Mouse (Mus musculus) adrenal gland, adult (tissue): ENCODE measurements at regions not wholly inside any gene's neighbourhood (a gene's known extent, or its start where the extent isn't known, plus 50 kb on each side); places are given as distances from the start of the nearest gene placed in this dataset.

ENCODE experiments used
- DNase-seq, 2 experiments: peaks; one replicate each; pipeline ENCODE4 v3.0.0; 2022 to 2023; ENCODE audit warnings: low spot score in 1 of 2; ENCODE audit not compliant: inconsistent age in 2 of 2

GRCm38 (mm10) chr2:72541246-72541645, 65.3 kb downstream of the Cdca7 start:
- DNase-seq: peak; percentile 77 to 86

GRCm38 (mm10) chr2:72545453-72545852, 69.5 kb downstream of the Cdca7 start:
- DNase-seq: no peak

GRCm38 (mm10) chr2:72546476-72546875, 70.5 kb downstream of the Cdca7 start:
- no peak for DNase-seq

- DNase-seq: no peak
These were observed 71.0 kb downstream of the Cdca7 start for GRCm38 (mm10) chr2:72546963-72547362.

- no peak for DNase-seq
These were observed 75.3 kb downstream of the Cdca7 start for GRCm38 (mm10) chr2:72551268-72551667.

- peak in 1 of 2 experiments; percentile 42 for DNase-seq
These were observed 78.6 kb downstream of the Cdca7 start for GRCm38 (mm10) chr2:72554603-72555002.

GRCm38 (mm10) chr2:72555116-72555515, 79.2 kb downstream of the Cdca7 start:
- DNase-seq: peak in 1 of 2 experiments; percentile 26

GRCm38 (mm10) chr2:72555556-72555955, 79.6 kb downstream of the Cdca7 start:
- no peak for DNase-seq

- DNase-seq: no peak
These were observed 80.3 kb downstream of the Cdca7 start for GRCm38 (mm10) chr2:72556064-72556821.

- DNase-seq: no peak
These were observed 81.2 kb downstream of the Cdca7 start for GRCm38 (mm10) chr2:72557161-72557560.

GRCm38 (mm10) chr2:72557565-72558260, 81.8 kb downstream of the Cdca7 start:
- no peak for DNase-seq

- DNase-seq: no peak
These were observed 85.4 kb downstream of the Cdca7 start for GRCm38 (mm10) chr2:72561383-72561782.

GRCm38 (mm10) chr2:72578322-72578721, 102.4 kb downstream of the Cdca7 start:
- DNase-seq: no peak

GRCm38 (mm10) chr2:72581136-72581535, 105.2 kb downstream of the Cdca7 start:
- no peak for DNase-seq

- no peak for DNase-seq
These were observed 112.9 kb downstream of the Cdca7 start for GRCm38 (mm10) chr2:72588814-72589213.

- no peak for DNase-seq
These were observed 116.1 kb downstream of the Cdca7 start for GRCm38 (mm10) chr2:72592011-72592410.

- DNase-seq: no peak
These were observed 121.3 kb downstream of the Cdca7 start for GRCm38 (mm10) chr2:72596994-72597925.

GRCm38 (mm10) chr2:72597941-72598340, 122.0 kb downstream of the Cdca7 start:
- no peak for DNase-seq

GRCm38 (mm10) chr2:72600723-72601122, 124.8 kb downstream of the Cdca7 start:
- no peak for DNase-seq

- DNase-seq: no peak
These were observed 126.2 kb downstream of the Cdca7 start for GRCm38 (mm10) chr2:72602152-72602551.

- DNase-seq: no peak
These were observed 136.3 kb downstream of the Cdca7 start for GRCm38 (mm10) chr2:72612221-72612620.
